Mouse (Mus musculus): ENCODE measurements around the gene Olfr507. TPM values are rescaled to one million over a fixed set of nuclear protein-coding genes. Genes with fewer than 3 reads are reported as not detected.

Gene Olfr507
- total and polyA plus RNA-seq, 3 experiments: 0.22 TPM; not detected in 2

DNA sequence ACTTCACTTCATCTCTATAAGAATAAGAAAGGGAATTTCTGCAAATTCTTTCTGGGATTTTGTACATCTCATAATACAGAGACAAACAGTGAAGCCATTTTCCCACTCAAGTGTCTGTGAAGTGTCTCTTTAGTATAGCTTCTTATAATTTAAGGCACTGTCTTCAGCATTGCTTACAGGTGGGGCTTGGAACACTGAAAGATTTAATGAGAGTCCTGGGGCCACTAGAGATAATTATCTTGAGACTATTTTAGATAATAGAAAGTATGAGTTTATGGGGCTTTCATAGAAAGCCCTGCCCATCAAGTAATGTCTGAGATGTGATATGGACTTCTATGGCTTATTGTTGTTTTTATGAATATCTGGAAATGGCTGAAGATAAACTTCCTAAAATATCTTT lies 30.2 kb downstream of the Olfr507 start, which contains the start of gene Olfr509:
TSS of gene Olfr509 (minus strand) at position 101 of the 400 bp plus-strand sequence.
- no peak for ATAC-seq (ENCODE audit: extremely low read depth, insufficient number of reproducible peaks, low FRiP score, poor library complexity, severe bottlenecking)
- TF ChIP-seq POLR2AphosphoS5 (IDR thresholded peaks at IDR 0.05; ENCODE audit: insufficient replicate concordance, low read depth, low read length) (no peak), TAL1 (conservative IDR thresholded peaks at IDR 0.05; ENCODE audit: low read depth, low read length) (no peak), CTCF (IDR thresholded peaks at IDR 0.05; ENCODE audit: low read depth, low read length) (no peak), GATA2 (IDR thresholded peaks at IDR 0.05; ENCODE audit: borderline replicate concordance, low read depth, low read length) (no peak), GATA1 (IDR thresholded peaks at IDR 0.05; ENCODE audit: borderline replicate concordance, low read length) (no peak)
- no peak for DNase-seq (ENCODE audit: low spot score)

DNA sequence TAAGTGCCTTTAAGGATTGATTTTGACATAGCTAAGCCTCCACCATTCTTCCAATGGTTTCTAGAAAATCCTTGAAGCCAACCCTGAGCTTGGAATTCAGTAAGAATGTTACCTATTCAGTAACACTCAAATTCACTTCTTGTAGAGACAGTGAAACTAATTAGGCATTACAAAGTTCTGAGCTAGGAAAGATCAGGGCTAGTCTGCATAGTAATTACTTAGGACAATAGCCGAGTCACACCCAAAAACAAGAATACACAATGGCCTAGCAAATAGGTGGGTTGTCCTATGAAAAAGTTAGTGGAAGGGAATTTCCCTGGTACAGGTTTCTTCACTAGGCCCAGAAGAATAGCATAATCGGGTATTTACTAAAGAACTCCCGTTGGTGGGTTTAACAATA lies 40.8 kb downstream of the Olfr507 start:
- no peak overlapping the region for H3K4me3 ChIP-seq (ENCODE audit: low read depth, low read length)
- H3K4me1 ChIP-seq (ENCODE audit: insufficient read depth, low read depth, low read length): no peaks in the 10 kb centered on the region
- no peaks in the 10 kb centered on the region for H3K27me3 ChIP-seq (ENCODE audit: insufficient read depth, low read length)
- ATAC-seq (ENCODE audit: extremely low read depth, insufficient number of reproducible peaks, low FRiP score, poor library complexity, severe bottlenecking): no peak
- TF ChIP-seq GATA2 (IDR thresholded peaks at IDR 0.05; ENCODE audit: borderline replicate concordance, low read depth, low read length): no peak
- TF ChIP-seq CTCF (IDR thresholded peaks at IDR 0.05; ENCODE audit: low read depth, low read length): no peak
- TF ChIP-seq POLR2AphosphoS5 (IDR thresholded peaks at IDR 0.05; ENCODE audit: insufficient replicate concordance, low read depth, low read length): no peak
- TF ChIP-seq GATA1 (IDR thresholded peaks at IDR 0.05; ENCODE audit: borderline replicate concordance, low read length): no peak
- no peak for TF ChIP-seq TAL1 (conservative IDR thresholded peaks at IDR 0.05; ENCODE audit: low read depth, low read length)
- no peaks in the 10 kb centered on the region; the same call in 1 of the 2 replicates for H3K9me3 ChIP-seq (replicated peaks)
- no peak for DNase-seq (ENCODE audit: low spot score)
- no peaks in the 10 kb centered on the region for H3K36me3 ChIP-seq (replicated peaks)

More for the DNA sequence above, 30.2 kb downstream of the Olfr507 start, which contains the start of gene Olfr509:
- no peaks in the 10 kb centered on the region for H3K4me1 ChIP-seq (ENCODE audit: insufficient read depth, low read depth, low read length)
- H3K9me3 ChIP-seq (replicated peaks): no peaks in the 10 kb centered on the region
- no peaks in the 10 kb centered on the region for H3K27me3 ChIP-seq (ENCODE audit: insufficient read depth, low read length)
- H3K36me3 ChIP-seq (replicated peaks): no peaks in the 10 kb centered on the region
- H3K4me3 ChIP-seq (ENCODE audit: low read depth, low read length): no peak within 1 kb of the TSS

GRCm38 (mm10) chr7:108666118-108666517 lies 44.5 kb downstream of the Olfr507 start, which contains the start of gene Olfr510:
Olfr510 (plus strand) TSS chr7:108666418.
- Histone ChIP-seq H3K4me3 (ENCODE audit: low read depth, low read length) (no peak within 1 kb of the TSS), H3K36me3 (replicated peaks) (no peaks in the 10 kb centered on the region), H3K9me3 (replicated peaks) (no peaks in the 10 kb centered on the region), H3K4me1 (ENCODE audit: insufficient read depth, low read depth, low read length) (no peaks in the 10 kb centered on the region), H3K27me3 (ENCODE audit: insufficient read depth, low read length) (no peaks in the 10 kb centered on the region)
- DNase-seq (ENCODE audit: low spot score): no peak
- no peak for ATAC-seq (ENCODE audit: extremely low read depth, insufficient number of reproducible peaks, low FRiP score, poor library complexity, severe bottlenecking)
- TF ChIP-seq GATA2 (IDR thresholded peaks at IDR 0.05; ENCODE audit: borderline replicate concordance, low read depth, low read length) (no peak), CTCF (IDR thresholded peaks at IDR 0.05; ENCODE audit: low read depth, low read length) (no peak), TAL1 (conservative IDR thresholded peaks at IDR 0.05; ENCODE audit: low read depth, low read length) (no peak), GATA1 (IDR thresholded peaks at IDR 0.05; ENCODE audit: borderline replicate concordance, low read length) (no peak), POLR2AphosphoS5 (IDR thresholded peaks at IDR 0.05; ENCODE audit: insufficient replicate concordance, low read depth, low read length) (no peak)

- no peaks in the 10 kb centered on the region for H3K9me3 ChIP-seq (replicated peaks)
- no peaks in the 10 kb centered on the region for H3K36me3 ChIP-seq (replicated peaks)
- no peak for TF ChIP-seq POLR2AphosphoS5 (IDR thresholded peaks at IDR 0.05; ENCODE audit: insufficient replicate concordance, low read depth, low read length)
- no peak for TF ChIP-seq GATA1 (IDR thresholded peaks at IDR 0.05; ENCODE audit: borderline replicate concordance, low read length)
- TF ChIP-seq GATA2 (IDR thresholded peaks at IDR 0.05; ENCODE audit: borderline replicate concordance, low read depth, low read length): no peak
- TF ChIP-seq CTCF (IDR thresholded peaks at IDR 0.05; ENCODE audit: low read depth, low read length): no peak
- no peak for TF ChIP-seq TAL1 (conservative IDR thresholded peaks at IDR 0.05; ENCODE audit: low read depth, low read length)
- H3K27me3 ChIP-seq (ENCODE audit: insufficient read depth, low read length): no peaks in the 10 kb centered on the region
- H3K4me3 ChIP-seq (ENCODE audit: low read depth, low read length): no peak overlapping the region
- no peaks in the 10 kb centered on the region for H3K4me1 ChIP-seq (ENCODE audit: insufficient read depth, low read depth, low read length)
- ATAC-seq (ENCODE audit: extremely low read depth, insufficient number of reproducible peaks, low FRiP score, poor library complexity, severe bottlenecking) (no peak), DNase-seq (ENCODE audit: low spot score) (no peak)
These were observed 49.4 kb downstream of the Olfr507 start for GRCm38 (mm10) chr7:108671058-108671457.

Other genes starting within 250 kb of the Olfr507 start
- gene Olfr495, start 228.6 kb upstream of the Olfr507 start, total RNA-seq (2014; fragmentation: Nextera tagmentation): not detected in 2 replicates
- gene Olfr495, start 228.6 kb upstream of the Olfr507 start, total RNA-seq (2017): 0.12 and 0.16 TPM in 2 replicates
- not detected in 2 replicates for gene Olfr495, start 228.6 kb upstream of the Olfr507 start, polyA plus RNA-seq (2012)
- not detected in 2 replicates for gene Olfr497, start 201.4 kb upstream of the Olfr507 start, total RNA-seq (2014; fragmentation: Nextera tagmentation)
- gene Olfr497, start 201.4 kb upstream of the Olfr507 start, total RNA-seq (2017): 0.05 and 0.12 TPM in 2 replicates
- not detected in 2 replicates for gene Olfr497, start 201.4 kb upstream of the Olfr507 start, polyA plus RNA-seq (2012)
- not detected in 2 replicates for gene Olfr498, start 156.5 kb upstream of the Olfr507 start, total RNA-seq (2014; fragmentation: Nextera tagmentation)
- 0.27 TPM in 1 of 2 replicates, not detected in the other for gene Olfr498, start 156.5 kb upstream of the Olfr507 start, total RNA-seq (2017)
- gene Olfr498, start 156.5 kb upstream of the Olfr507 start, polyA plus RNA-seq (2012): not detected in 2 replicates
- not detected in 2 replicates for gene Olfr502, start 96.7 kb upstream of the Olfr507 start, total RNA-seq (2014; fragmentation: Nextera tagmentation)
- 0.16 TPM in 1 of 2 replicates, not detected in the other for gene Olfr502, start 96.7 kb upstream of the Olfr507 start, total RNA-seq (2017)
- gene Olfr502, start 96.7 kb upstream of the Olfr507 start, polyA plus RNA-seq (2012): not detected in 2 replicates
- not detected in 2 replicates for gene Olfr503, start 77.3 kb upstream of the Olfr507 start, total RNA-seq (2014; fragmentation: Nextera tagmentation)
- gene Olfr503, start 77.3 kb upstream of the Olfr507 start, total RNA-seq (2017): 0.46 TPM in 1 of 2 replicates, not detected in the other
- gene Olfr503, start 77.3 kb upstream of the Olfr507 start, polyA plus RNA-seq (2012): not detected in 2 replicates
- gene Olfr504, start 56.0 kb upstream of the Olfr507 start, total RNA-seq (2014; fragmentation: Nextera tagmentation): not detected in 2 replicates
- not detected in 2 replicates for gene Olfr504, start 56.0 kb upstream of the Olfr507 start, total RNA-seq (2017)
- not detected in 2 replicates for gene Olfr504, start 56.0 kb upstream of the Olfr507 start, polyA plus RNA-seq (2012)
- not detected in 2 replicates for gene Olfr506, start 11.0 kb upstream of the Olfr507 start, total RNA-seq (2014; fragmentation: Nextera tagmentation)
- gene Olfr506, start 11.0 kb upstream of the Olfr507 start, total RNA-seq (2017): 0.16 TPM in 1 of 2 replicates, not detected in the other
- gene Olfr506, start 11.0 kb upstream of the Olfr507 start, polyA plus RNA-seq (2012): not detected in 2 replicates
- not detected in 2 replicates for gene Olfr508, start 8.2 kb downstream of the Olfr507 start, total RNA-seq (2014; fragmentation: Nextera tagmentation)
- 0.05 and 0.06 TPM in 2 replicates for gene Olfr508, start 8.2 kb downstream of the Olfr507 start, total RNA-seq (2017)
- gene Olfr508, start 8.2 kb downstream of the Olfr507 start, polyA plus RNA-seq (2012): not detected in 2 replicates
- gene Olfr509, start 30.1 kb downstream of the Olfr507 start, total RNA-seq (2014; fragmentation: Nextera tagmentation): not detected in 2 replicates
- gene Olfr509, start 30.1 kb downstream of the Olfr507 start, total RNA-seq (2017): 0.11 and 0.17 TPM in 2 replicates
- not detected in 2 replicates for gene Olfr509, start 30.1 kb downstream of the Olfr507 start, polyA plus RNA-seq (2012)
- not detected in 2 replicates for gene Olfr510, start 44.6 kb downstream of the Olfr507 start, total RNA-seq (2014; fragmentation: Nextera tagmentation)
- gene Olfr510, start 44.6 kb downstream of the Olfr507 start, total RNA-seq (2017): 0.06 and 0.11 TPM in 2 replicates
- gene Olfr510, start 44.6 kb downstream of the Olfr507 start, polyA plus RNA-seq (2012): not detected in 2 replicates
- gene Olfr512, start 91.5 kb downstream of the Olfr507 start, total RNA-seq (2014; fragmentation: Nextera tagmentation): not detected in 2 replicates
- 0.33 TPM in 1 of 2 replicates, not detected in the other for gene Olfr512, start 91.5 kb downstream of the Olfr507 start, total RNA-seq (2017)
- not detected in 2 replicates for gene Olfr512, start 91.5 kb downstream of the Olfr507 start, polyA plus RNA-seq (2012)
- not detected in 2 replicates for gene Olfr513, start 129.2 kb downstream of the Olfr507 start, total RNA-seq (2014; fragmentation: Nextera tagmentation)
- gene Olfr513, start 129.2 kb downstream of the Olfr507 start, total RNA-seq (2017): not detected in 2 replicates
- not detected in 2 replicates for gene Olfr513, start 129.2 kb downstream of the Olfr507 start, polyA plus RNA-seq (2012)
- gene Olfr514, start 204.2 kb downstream of the Olfr507 start, total RNA-seq (2014; fragmentation: Nextera tagmentation): not detected in 2 replicates
- gene Olfr514, start 204.2 kb downstream of the Olfr507 start, total RNA-seq (2017): not detected in 2 replicates
- gene Olfr514, start 204.2 kb downstream of the Olfr507 start, polyA plus RNA-seq (2012): not detected in 2 replicates
- not detected in 2 replicates for gene Olfr516, start 228.7 kb downstream of the Olfr507 start, total RNA-seq (2014; fragmentation: Nextera tagmentation)
- 0.05 and 0.12 TPM in 2 replicates for gene Olfr516, start 228.7 kb downstream of the Olfr507 start, total RNA-seq (2017)
- not detected in 2 replicates for gene Olfr516, start 228.7 kb downstream of the Olfr507 start, polyA plus RNA-seq (2012)